Mouse (Mus musculus): ENCODE measurements at regions not wholly inside any gene's neighbourhood (a gene's known extent, or its start where the extent isn't known, plus 50 kb on each side); places are given as distances from the start of the nearest gene placed in this dataset.
A peak's percentile ranks its signal among the peaks of the same experiment; 100 is the strongest.

DNA sequence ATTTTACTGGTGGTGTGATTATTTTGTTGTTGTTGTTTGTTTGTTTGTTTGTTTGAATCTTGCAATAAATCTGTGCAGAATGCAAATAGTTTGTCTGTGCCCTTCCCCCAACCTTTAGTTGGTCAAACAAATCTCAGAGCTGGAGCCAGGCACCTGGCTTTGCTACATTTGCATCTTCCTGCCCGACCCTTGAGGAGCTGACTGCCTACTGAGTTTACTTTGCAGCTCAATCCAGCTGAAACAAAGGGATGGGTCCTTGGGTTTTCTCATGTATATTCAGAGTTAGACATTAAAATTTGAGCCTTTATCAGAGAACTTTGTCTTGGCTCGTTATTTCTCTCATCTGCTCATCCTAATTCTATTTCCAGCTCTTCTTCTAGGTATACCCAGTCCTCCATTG is 79.4 kb upstream of the BC030870 start:
- no peak for DNase-seq

GRCm38 (mm10) chr8:65206202-65206601 is 76.8 kb upstream of the BC030870 start:
- DNase-seq = no peak

GRCm38 (mm10) chr8:65194656-65195055 is 65.3 kb upstream of the BC030870 start:
- peak; percentile 27 for DNase-seq

GRCm38 (mm10) chr8:65194231-65194630 is 64.9 kb upstream of the BC030870 start:
- no peak for DNase-seq

DNA sequence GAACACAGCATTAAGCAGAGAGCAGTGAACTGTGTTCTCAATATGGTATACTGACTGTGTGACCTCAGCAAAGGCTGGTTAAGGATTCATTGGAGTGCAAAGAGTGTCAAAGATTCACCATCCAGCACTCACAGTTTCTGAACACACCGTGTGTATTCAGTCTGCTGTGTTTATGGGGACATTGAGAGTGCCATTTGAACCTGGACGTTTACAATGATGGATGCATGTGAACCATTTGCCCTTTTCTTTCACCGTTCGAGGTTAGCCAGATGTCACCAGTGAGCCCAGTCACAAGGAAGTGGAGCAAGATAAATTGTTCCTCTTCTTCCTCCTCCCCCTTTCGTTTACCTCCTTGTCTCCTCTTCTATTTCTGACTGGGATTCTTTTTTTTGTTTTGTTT is 53.0 kb upstream of the BC030870 start:
- no peak for DNase-seq

DNA sequence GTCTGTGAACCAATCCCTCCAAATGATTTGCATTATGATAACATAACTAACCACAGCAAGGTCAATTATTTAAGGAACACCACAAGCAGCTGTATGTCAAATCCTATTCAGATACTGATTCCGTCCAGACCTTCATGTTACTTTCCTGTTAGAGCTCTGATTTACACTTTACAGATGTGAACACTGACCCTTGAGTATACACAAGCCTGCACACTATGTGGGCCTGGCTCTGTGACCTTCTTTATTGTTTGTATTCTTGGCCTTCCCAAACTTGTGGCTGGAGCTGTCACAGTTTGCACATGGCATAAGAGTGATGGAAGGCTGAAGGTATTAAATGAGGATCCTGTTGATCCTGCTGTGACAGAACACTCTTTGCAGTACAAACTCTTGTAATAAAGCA is 51.1 kb upstream of the BC030870 start:
- DNase-seq = no peak
